Mouse (Mus musculus): Measurements from ENCODE around the gene Metrn. TPM values are rescaled to one million over a fixed set of nuclear protein-coding genes. Genes with fewer than 3 reads are reported as not detected.
A peak's percentile ranks its signal among the peaks of the same experiment; 100 is the strongest.

The Metrn gene
- total RNA-seq (2012; rRNA removed) = 46.1 and 62.7 TPM in 2 replicates

DNA sequence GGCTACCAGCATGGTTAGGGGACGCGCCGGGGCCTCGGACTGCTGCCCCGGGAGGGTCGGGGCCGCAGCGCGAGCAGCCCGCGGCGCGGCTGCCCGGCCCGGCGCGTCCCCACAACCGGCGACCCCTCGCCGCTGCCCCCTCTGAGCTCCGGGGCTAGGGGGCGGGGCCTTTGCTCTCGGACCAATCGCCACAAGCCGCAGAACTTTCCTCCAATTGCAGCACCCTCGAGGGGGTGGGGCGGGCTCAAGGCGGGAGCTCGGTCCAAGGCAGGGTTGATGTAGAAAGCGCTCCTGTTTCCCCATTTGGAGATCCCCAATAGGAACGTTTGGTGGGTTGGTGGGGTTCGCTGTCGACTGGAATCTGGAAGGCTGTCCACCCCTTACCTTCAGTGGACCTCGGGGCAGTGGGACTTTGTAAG, at the start of gene Metrn:
Gene Metrn (minus strand): TSS at position 186 of the 419 bp plus-strand sequence.
- no peak within 1 kb of the TSS for H3K27ac ChIP-seq (ENCODE audit: insufficient read depth, low read depth, low read length, poor library complexity, severe bottlenecking)
- H3K9ac ChIP-seq (ENCODE audit: insufficient read depth, low read depth, low read length, poor library complexity, severe bottlenecking) = peak within 1 kb of the TSS; percentile 60
- no peaks in the 10 kb centered on the region for H3K9me3 ChIP-seq (ENCODE audit: control insufficient read depth, insufficient read depth, low read depth, low read length)
- peaks cover 4% of the 10 kb centered on the region; the same call in 1 of the 2 replicates for H3K36me3 ChIP-seq (ENCODE audit: control insufficient read depth, insufficient read depth, low read length, poor library complexity, severe bottlenecking)
- no peak for DNase-seq (ENCODE audit: low read depth, low spot score)
- in situ Hi-C loops (cut with MboI; ENCODE audit: low sequenced_read_pairs in 2 of 2, unreplicated experiment in 2 of 2) = no loop called here
- H3K4me1 ChIP-seq (ENCODE audit: control insufficient read depth in 2 of 2, insufficient read depth in 2 of 2, low read length in 2 of 2, poor library complexity in 1 of 2) = peaks cover 3 to 7% of the 10 kb centered on the region in 2 experiments; a peak in 2 of 4 replicates
- H3K4me3 ChIP-seq (ENCODE audit: insufficient read depth in 1 of 2, low read depth in 1 of 2, low read length in 2 of 2, poor library complexity in 1 of 2, severe bottlenecking in 1 of 2) = peak within 1 kb of the TSS; percentile 68 to 76
- TF ChIP-seq ZNF384 (IDR thresholded peaks at IDR 0.05; ENCODE audit: low read depth, low read length) (no peak), HCFC1 (IDR thresholded peaks at IDR 0.05; ENCODE audit: borderline replicate concordance, insufficient read depth, low read length) (no peak), ZC3H11A (IDR thresholded peaks at IDR 0.05; ENCODE audit: borderline replicate concordance, low read depth, low read length) (no peak), CHD2 (IDR thresholded peaks at IDR 0.05; ENCODE audit: low read depth, low read length) (no peak), MAFK (IDR thresholded peaks at IDR 0.05; ENCODE audit: insufficient read depth, low read depth, low read length) (no peak)

DNA sequence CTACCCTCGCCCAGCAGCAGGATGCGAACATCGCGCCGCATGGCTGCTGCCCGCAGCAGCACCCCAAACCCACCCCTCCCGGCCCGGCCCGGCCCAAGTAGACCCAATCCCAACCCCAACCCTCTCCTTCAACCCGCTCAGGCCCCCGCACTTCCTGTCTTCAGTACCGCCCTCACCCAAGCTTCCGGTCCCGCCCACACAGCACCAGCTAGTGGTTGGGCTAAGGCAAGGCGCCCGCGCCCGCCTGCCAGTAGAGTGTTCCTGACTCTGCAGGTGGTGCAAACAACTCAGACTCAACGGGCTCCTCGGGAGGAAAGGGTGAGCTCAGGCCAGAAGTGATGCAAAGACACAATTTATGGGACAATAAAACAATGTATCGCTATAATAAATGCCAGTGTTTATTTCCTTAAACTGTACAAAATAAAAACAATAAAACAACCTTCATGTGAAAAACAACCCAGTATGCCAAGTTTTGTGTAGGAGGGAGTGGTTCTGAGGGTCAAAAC, 47.5 kb upstream of the Metrn start, which contains the start of gene Rhot2:
Gene Rhot2 (minus strand): TSS at position 456 of the 506 bp plus-strand sequence.
- Histone ChIP-seq H3K4me1 (ENCODE audit: control insufficient read depth in 2 of 2, insufficient read depth in 2 of 2, low read length in 2 of 2, poor library complexity in 1 of 2) (peaks cover 2 to 6% of the 10 kb centered on the region in 2 experiments; a peak in 1 of 4 replicates), H3K4me3 (ENCODE audit: insufficient read depth in 1 of 2, low read depth in 1 of 2, low read length in 2 of 2, poor library complexity in 1 of 2, severe bottlenecking in 1 of 2) (peak within 1 kb of the TSS; percentile 88 to 93), H3K9me3 (ENCODE audit: control insufficient read depth, insufficient read depth, low read depth, low read length) (no peaks in the 10 kb centered on the region), H3K36me3 (ENCODE audit: control insufficient read depth, insufficient read depth, low read length, poor library complexity, severe bottlenecking) (peaks cover 37% of the 10 kb centered on the region), H3K9ac (ENCODE audit: insufficient read depth, low read depth, low read length, poor library complexity, severe bottlenecking) (peak within 1 kb of the TSS; percentile 94), H3K27ac (ENCODE audit: insufficient read depth, low read depth, low read length, poor library complexity, severe bottlenecking) (peak within 1 kb of the TSS; percentile 22; the same call in 1 of the 2 replicates)
- TF ChIP-seq ZNF384 (IDR thresholded peaks at IDR 0.05; ENCODE audit: low read depth, low read length) (no peak), ZC3H11A (IDR thresholded peaks at IDR 0.05; ENCODE audit: borderline replicate concordance, low read depth, low read length) (no peak), CHD2 (IDR thresholded peaks at IDR 0.05; ENCODE audit: low read depth, low read length) (no peak), HCFC1 (IDR thresholded peaks at IDR 0.05; ENCODE audit: borderline replicate concordance, insufficient read depth, low read length) (no peak), MAFK (IDR thresholded peaks at IDR 0.05; ENCODE audit: insufficient read depth, low read depth, low read length) (no peak)
- DNase-seq (ENCODE audit: low read depth, low spot score) = peak; percentile 83
- in situ Hi-C loops (cut with MboI; ENCODE audit: low sequenced_read_pairs in 2 of 2, unreplicated experiment in 2 of 2) = no loop called here

DNA sequence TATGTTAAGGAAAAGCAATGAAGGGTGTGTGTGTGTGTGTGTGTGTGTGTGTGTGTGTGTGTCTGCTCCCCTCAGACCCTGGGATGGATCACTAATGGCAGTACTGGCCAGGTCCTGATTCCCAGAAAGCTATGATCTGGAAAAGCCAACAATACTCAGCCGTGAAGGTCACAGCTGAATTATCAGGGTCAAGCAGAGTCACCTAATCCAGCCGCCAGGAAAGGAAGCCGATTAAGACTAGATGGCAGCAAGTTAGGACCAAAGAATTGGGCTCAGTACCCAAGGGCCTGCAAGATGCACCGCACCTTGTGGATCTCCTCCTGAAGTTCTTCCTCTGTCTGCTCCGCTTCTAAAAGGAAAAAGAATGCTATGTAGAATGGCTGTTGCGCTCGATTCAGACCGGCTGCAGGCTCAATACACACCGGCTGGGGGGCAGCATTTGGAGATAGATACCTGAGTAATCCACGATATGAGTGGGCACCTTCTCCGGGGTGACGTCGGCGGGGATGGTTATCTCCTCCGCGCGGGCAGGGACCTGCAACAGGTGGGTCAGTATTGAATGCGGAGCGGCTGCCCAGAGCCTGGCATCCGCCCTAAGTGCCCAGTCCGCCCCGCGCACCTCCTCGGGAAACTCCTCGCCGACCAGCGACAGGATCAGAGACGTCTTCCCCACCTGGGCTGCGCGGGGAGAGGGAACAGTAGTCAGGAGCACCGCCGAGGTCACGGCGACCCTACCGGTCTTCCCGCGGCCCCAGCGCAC, 46.9 kb upstream of the Metrn start:
- Histone ChIP-seq H3K27ac (ENCODE audit: insufficient read depth, low read depth, low read length, poor library complexity, severe bottlenecking) (peak overlapping the region; percentile 22; the same call in 1 of the 2 replicates), H3K36me3 (ENCODE audit: control insufficient read depth, insufficient read depth, low read length, poor library complexity, severe bottlenecking) (peaks cover 42% of the 10 kb centered on the region), H3K4me1 (ENCODE audit: control insufficient read depth in 2 of 2, insufficient read depth in 2 of 2, low read length in 2 of 2, poor library complexity in 1 of 2) (peaks cover 2 to 6% of the 10 kb centered on the region in 2 experiments; a peak in 1 of 4 replicates), H3K9me3 (ENCODE audit: control insufficient read depth, insufficient read depth, low read depth, low read length) (no peaks in the 10 kb centered on the region), H3K9ac (ENCODE audit: insufficient read depth, low read depth, low read length, poor library complexity, severe bottlenecking) (peak overlapping the region; percentile 94), H3K4me3 (ENCODE audit: insufficient read depth in 1 of 2, low read depth in 1 of 2, low read length in 2 of 2, poor library complexity in 1 of 2, severe bottlenecking in 1 of 2) (peak overlapping the region; percentile 88 to 93)
- in situ Hi-C loops (cut with MboI; ENCODE audit: low sequenced_read_pairs in 2 of 2, unreplicated experiment in 2 of 2) = no loop called here
- no peak for TF ChIP-seq HCFC1 (IDR thresholded peaks at IDR 0.05; ENCODE audit: borderline replicate concordance, insufficient read depth, low read length)
- TF ChIP-seq CHD2 (IDR thresholded peaks at IDR 0.05; ENCODE audit: low read depth, low read length) = no peak
- no peak for DNase-seq (ENCODE audit: low read depth, low spot score)

- H3K9me3 ChIP-seq (ENCODE audit: control insufficient read depth, insufficient read depth, low read depth, low read length) = no peaks in the 10 kb centered on the region
- TF ChIP-seq ZNF384 (IDR thresholded peaks at IDR 0.05; ENCODE audit: low read depth, low read length) (no peak), ZC3H11A (IDR thresholded peaks at IDR 0.05; ENCODE audit: borderline replicate concordance, low read depth, low read length) (no peak)
- peaks cover 2 to 6% of the 10 kb centered on the region in 2 experiments; a peak in 1 of 4 replicates for H3K4me1 ChIP-seq (ENCODE audit: control insufficient read depth in 2 of 2, insufficient read depth in 2 of 2, low read length in 2 of 2, poor library complexity in 1 of 2)
- H3K27ac ChIP-seq (ENCODE audit: insufficient read depth, low read depth, low read length, poor library complexity, severe bottlenecking) = no peak overlapping the region
- DNase-seq (ENCODE audit: low read depth, low spot score) = no peak
- peaks cover 44% of the 10 kb centered on the region for H3K36me3 ChIP-seq (ENCODE audit: control insufficient read depth, insufficient read depth, low read length, poor library complexity, severe bottlenecking)
- in situ Hi-C loops (cut with MboI; ENCODE audit: low sequenced_read_pairs in 2 of 2, unreplicated experiment in 2 of 2) = no loop called here
- no peak overlapping the region for H3K9ac ChIP-seq (ENCODE audit: insufficient read depth, low read depth, low read length, poor library complexity, severe bottlenecking)
- H3K4me3 ChIP-seq (ENCODE audit: insufficient read depth in 1 of 2, low read depth in 1 of 2, low read length in 2 of 2, poor library complexity in 1 of 2, severe bottlenecking in 1 of 2) = peak overlapping the region in 1 of 2 experiments; percentile 88; a peak in 1 of 4 replicates
Measured at GRCm38 (mm10) chr17:25843122-25843521, 46.2 kb upstream of the Metrn start.

Measured in ES-E14 (cell line).